Comparison of ENCODE assay signal across 23 mouse cellular contexts in genomic region chr8:111705699-111706098, GRCm38 (mm10). TPM values are rescaled to one million over a fixed set of nuclear protein-coding genes. Genes with fewer than 3 reads are reported as not detected.
DNase-seq lines count a peak whose midpoint lies in the region; ATAC-seq and TF ChIP-seq lines count a peak whose summit lies in the region.
"Had no signal": no experiment of that assay in that cellular context is flagged by ENCODE, and none has a peak within 500 bp of the region (broad histone marks: within the 10 kb centered on the region; RNA-seq: fewer than 3 reads in every experiment).

No protein-coding gene starts in this region.

- TF ChIP-seq EP300 in liver, postnatal 0 days (IDR thresholded peaks at IDR 0.05; ENCODE audit: low read depth): no peak

- H3K36me3 ChIP-seq in liver, postnatal 0 days (replicated peaks; ENCODE audit: insufficient read depth, low read length): no peaks in the 10 kb centered on the region
- no peaks in the 10 kb centered on the region; the same call in 1 of the 2 replicates for H3K36me3 ChIP-seq in liver, embryonic 11.5 days (ENCODE audit: control insufficient read depth, insufficient read depth, low read length)
- peaks cover 12% of the 10 kb centered on the region for H3K36me3 ChIP-seq in intestine, embryonic 15.5 days
- H3K36me3 ChIP-seq in stomach, embryonic 14.5 days (ENCODE audit: control insufficient read depth, insufficient read depth, low read length): peaks cover 9% of the 10 kb centered on the region
- peaks cover 2% of the 10 kb centered on the region; the same call in 1 of the 2 replicates for H3K36me3 ChIP-seq in kidney, adult 2 months (ENCODE audit: control insufficient read depth, insufficient read depth, low read length)

- TF ChIP-seq POLR2A in kidney, adult 2 months (IDR thresholded peaks at IDR 0.05; ENCODE audit: low read depth, low read length): no peak

- no peaks in the 10 kb centered on the region for H3K27me3 ChIP-seq in liver, postnatal 0 days (ENCODE audit: insufficient read depth, low read length)
- no peaks in the 10 kb centered on the region for H3K27me3 ChIP-seq in liver, embryonic 11.5 days (replicated peaks; ENCODE audit: control insufficient read depth, insufficient read depth, low read length)
- H3K27me3 ChIP-seq in intestine, embryonic 15.5 days (replicated peaks): no peaks in the 10 kb centered on the region
- H3K27me3 ChIP-seq in stomach, embryonic 14.5 days (ENCODE audit: control insufficient read depth, insufficient read depth, low read length): no peaks in the 10 kb centered on the region
- no peaks in the 10 kb centered on the region for H3K27me3 ChIP-seq in kidney, adult 2 months (replicated peaks; ENCODE audit: control insufficient read depth, insufficient read depth, low read length)
- H3K27me3 ChIP-seq: forebrain, embryonic 12.5 days; hindbrain, embryonic 15.5 days; limb, embryonic 12.5 days; neural tube, embryonic 12.5 days had no signal

- no peak overlapping the region for H3K27ac ChIP-seq in gastrocnemius, adult 2 months
- peak overlapping the region; percentile 4; the same call in 1 of the 2 replicates for H3K27ac ChIP-seq in liver, postnatal 0 days (ENCODE audit: low read depth)
- H3K27ac ChIP-seq in liver, embryonic 11.5 days (ENCODE audit: low read depth, low read length): no peak overlapping the region; the same call in 1 of the 2 replicates
- H3K27ac ChIP-seq in intestine, embryonic 15.5 days: peak overlapping the region; percentile 85
- peak overlapping the region; percentile 64 for H3K27ac ChIP-seq in stomach, embryonic 14.5 days (ENCODE audit: low read length)
- no peak overlapping the region for H3K27ac ChIP-seq in kidney, adult 2 months (ENCODE audit: insufficient read depth, low read depth, low read length)
- H3K27ac ChIP-seq: embryonic facial prominence, embryonic 10.5 days; forebrain, embryonic 12.5 days; hindbrain, embryonic 15.5 days; limb, embryonic 12.5 days; macrophage; neural tube, embryonic 12.5 days had no signal

- H3K4me2 ChIP-seq in liver, postnatal 0 days (ENCODE audit: low read depth, low read length): no peak overlapping the region
- no peak overlapping the region for H3K4me2 ChIP-seq in liver, embryonic 11.5 days
- no peak overlapping the region for H3K4me2 ChIP-seq in intestine, embryonic 15.5 days (replicated peaks)
- H3K4me2 ChIP-seq in stomach, embryonic 14.5 days (replicated peaks; ENCODE audit: low read depth, low read length): no peak overlapping the region
- H3K4me2 ChIP-seq: forebrain, embryonic 12.5 days; hindbrain, embryonic 15.5 days; limb, embryonic 12.5 days; lung, embryonic 14.5 days; midbrain, embryonic 11.5 days; neural tube, embryonic 12.5 days had no signal

- no peaks in the 10 kb centered on the region for H3K9me3 ChIP-seq in liver, postnatal 0 days (ENCODE audit: low read length)
- no peaks in the 10 kb centered on the region for H3K9me3 ChIP-seq in liver, embryonic 11.5 days (ENCODE audit: control insufficient read depth, low read length)
- no peaks in the 10 kb centered on the region for H3K9me3 ChIP-seq in intestine, embryonic 15.5 days
- no peaks in the 10 kb centered on the region for H3K9me3 ChIP-seq in stomach, embryonic 14.5 days (ENCODE audit: control insufficient read depth, low read depth, low read length)
- H3K9me3 ChIP-seq: embryonic facial prominence, embryonic 10.5 days; forebrain, embryonic 12.5 days; hindbrain, embryonic 15.5 days; limb, embryonic 12.5 days; neural tube, embryonic 12.5 days had no signal

- no peak for TF ChIP-seq CTCF in gastrocnemius, adult 2 months (IDR thresholded peaks at IDR 0.05)
- no peak for TF ChIP-seq CTCF in liver, postnatal 0 days (IDR thresholded peaks at IDR 0.05; ENCODE audit: low read depth)
- no peak for TF ChIP-seq CTCF in kidney, adult 2 months (conservative IDR thresholded peaks at IDR 0.05; ENCODE audit: insufficient read depth, insufficient read length, low read depth, low read length)

- no peak overlapping the region for H3K9ac ChIP-seq in liver, postnatal 0 days (replicated peaks)
- no peak overlapping the region for H3K9ac ChIP-seq in liver, embryonic 11.5 days (ENCODE audit: low read depth, low read length)
- no peak overlapping the region for H3K9ac ChIP-seq in intestine, embryonic 15.5 days
- no peak overlapping the region for H3K9ac ChIP-seq in stomach, embryonic 14.5 days (replicated peaks; ENCODE audit: low read depth, low read length)
- H3K9ac ChIP-seq: forebrain, embryonic 12.5 days; hindbrain, embryonic 15.5 days; limb, embryonic 12.5 days; lung, embryonic 14.5 days; neural tube, embryonic 12.5 days had no signal

- H3K4me1 ChIP-seq in liver, postnatal 0 days (ENCODE audit: insufficient read depth): peaks cover 13% of the 10 kb centered on the region; the same call in 1 of the 2 replicates
- peaks cover 2% of the 10 kb centered on the region; the same call in 1 of the 2 replicates for H3K4me1 ChIP-seq in liver, embryonic 11.5 days (replicated peaks; ENCODE audit: control insufficient read depth, insufficient read depth, low read length)
- H3K4me1 ChIP-seq in intestine, embryonic 15.5 days (replicated peaks): peaks cover 7% of the 10 kb centered on the region
- 0 out of 2 replicates have a peak, but pooled peaks cover 2% of the 10 kb centered on the region for H3K4me1 ChIP-seq in stomach, embryonic 14.5 days (ENCODE audit: control insufficient read depth, insufficient read depth, low read length)
- peaks cover 21% of the 10 kb centered on the region for H3K4me1 ChIP-seq in kidney, adult 2 months (ENCODE audit: control insufficient read depth, insufficient read depth, low read length)
- H3K4me1 ChIP-seq: forebrain, embryonic 12.5 days; hindbrain, embryonic 15.5 days; neural tube, embryonic 12.5 days had no signal

- ATAC-seq in liver, postnatal 0 days: no peak
- ATAC-seq in liver, embryonic 11.5 days (replicated peaks; ENCODE audit: low FRiP score): no peak
- ATAC-seq in intestine, embryonic 15.5 days: no peak
- ATAC-seq in stomach, embryonic 14.5 days (ENCODE audit: insufficient number of reproducible peaks, insufficient read depth, low FRiP score, low read depth): no peak

- intact Hi-C loops in gastrocnemius, adult 2 months (cut with DNase I): no loop called here
- intact Hi-C loops in gastrocnemius, postnatal 36 days (cut with DNase I): no loop called here

- peak; percentile 10 for DNase-seq in gastrocnemius, adult 2 months
- no peak for DNase-seq in gastrocnemius, postnatal 36 days
- DNase-seq in liver, postnatal 0 days: no peak
- no peak for DNase-seq in liver, embryonic 11.5 days (ENCODE audit: low spot score)
- no peak for DNase-seq in kidney, adult 2 months
- no peak for DNase-seq in layer of hippocampus, adult 9-10 months (ENCODE audit: low spot score)
- DNase-seq: heart, postnatal 14 days; kidney, adult 8-10 months; lung, embryonic 14.5 days; spleen, adult 18-20 months; thymus, postnatal 14 days had no signal

- H3K4me3 ChIP-seq in gastrocnemius, adult 2 months: no peak overlapping the region
- H3K4me3 ChIP-seq in liver, postnatal 0 days (ENCODE audit: low read depth, low read length): no peak overlapping the region
- H3K4me3 ChIP-seq in liver, embryonic 11.5 days (ENCODE audit: low read depth, low read length): no peak overlapping the region
- H3K4me3 ChIP-seq in intestine, embryonic 15.5 days (replicated peaks): no peak overlapping the region
- H3K4me3 ChIP-seq in stomach, embryonic 14.5 days (ENCODE audit: low read depth, low read length): no peak overlapping the region
- no peak overlapping the region for H3K4me3 ChIP-seq in kidney, adult 2 months (ENCODE audit: insufficient read depth, low read depth, low read length)
- H3K4me3 ChIP-seq: embryonic facial prominence, embryonic 10.5 days; forebrain, embryonic 12.5 days; hindbrain, embryonic 15.5 days; limb, embryonic 12.5 days; neural tube, embryonic 12.5 days had no signal

- WGBS in liver, postnatal 0 days (ENCODE audit: insufficient replicate concordance): 62% methylated on average over 5 of the region's 5 CpGs
- WGBS in liver, embryonic 11.5 days: 65% methylated on average over 5 of the region's 5 CpGs
- WGBS in intestine, embryonic 15.5 days: 62% methylated on average over 5 of the region's 5 CpGs
- 62% methylated on average over 5 of the region's 5 CpGs for WGBS in stomach, embryonic 14.5 days
- WGBS in kidney, adult 2 months: 54% methylated on average over 5 of the region's 5 CpGs

RNA-seq across cellular contexts. Expression of gene Ctrb1, which starts 14.9 kb away (rescaled TPM):
- not detected for total RNA-seq in gastrocnemius, adult 2 months (2021)
- total RNA-seq in gastrocnemius, postnatal 36 days (2021): not detected
- 0.13 and 38.9 TPM in 2 replicates for polyA plus RNA-seq in liver, postnatal 0 days (2015; fragmentation: Nextera tagmentation; extraction: Ambion mirVana)
- not detected in 2 replicates for polyA plus RNA-seq in liver, embryonic 11.5 days (2014; fragmentation: Nextera tagmentation; extraction: Ambion mirVana)
- 1,145 and 3,143 TPM in 2 replicates for polyA plus RNA-seq in intestine, embryonic 15.5 days (2015; fragmentation: Nextera tagmentation; extraction: Ambion mirVana)
- polyA plus RNA-seq in stomach, embryonic 14.5 days (2014; fragmentation: Nextera tagmentation; extraction: Ambion mirVana): 201 TPM in 1 of 2 replicates, not detected in the other
- 0.17 and 0.29 TPM in 2 replicates for polyA plus RNA-seq in kidney, adult 2 months (2012; rRNA removed)
- total RNA-seq: CH12.LX; common myeloid progenitor, adult 5-6 weeks; heart, postnatal 14 days; layer of hippocampus, postnatal 10 days had no signal
- polyA plus RNA-seq: embryonic facial prominence, embryonic 10.5 days; forebrain, embryonic 12.5 days; limb, embryonic 12.5 days; lung, embryonic 14.5 days; macrophage; midbrain, embryonic 11.5 days; neural tube, embryonic 12.5 days had no signal

RNA-seq across cellular contexts. Expression of gene Bcar1, which starts 37.9 kb away (rescaled TPM):
- total RNA-seq in gastrocnemius, adult 2 months (2021): 10 to 100 TPM; 10.8 to 12.6 TPM
- 10 to 100 TPM in 1 of 2 experiments, 1 to 10 TPM in 1; 9.4 to 10.5 TPM for total RNA-seq in gastrocnemius, postnatal 36 days (2021)
- 9.9 and 11.6 TPM in 2 replicates for polyA plus RNA-seq in liver, postnatal 0 days (2015; fragmentation: Nextera tagmentation; extraction: Ambion mirVana)
- 26.1 and 27.8 TPM in 2 replicates for polyA plus RNA-seq in liver, embryonic 11.5 days (2014; fragmentation: Nextera tagmentation; extraction: Ambion mirVana)
- 40.8 and 44.2 TPM in 2 replicates for polyA plus RNA-seq in intestine, embryonic 15.5 days (2015; fragmentation: Nextera tagmentation; extraction: Ambion mirVana)
- 43.5 and 46.5 TPM in 2 replicates for polyA plus RNA-seq in stomach, embryonic 14.5 days (2014; fragmentation: Nextera tagmentation; extraction: Ambion mirVana)
- 115 and 137 TPM in 2 replicates for polyA plus RNA-seq in kidney, adult 2 months (2012; rRNA removed)
- total RNA-seq: common myeloid progenitor, adult 5-6 weeks had no signal

Comparison
In these comparisons a context has a peak if more than half of its experiments do, and no peak if none do; other contexts are left out.
1. H3K27ac ChIP-seq: peak in liver, postnatal 0 days (single experiment), intestine, embryonic 15.5 days (single experiment) and stomach, embryonic 14.5 days (single experiment); none in gastrocnemius, adult 2 months (single experiment), liver, embryonic 11.5 days (single experiment) and kidney, adult 2 months (single experiment).